Mouse (Mus musculus) right cerebral cortex, adult 18-20 months (tissue): Measurements from ENCODE around the gene Apex2.
"Not testable (repeated sequence)": the region's sequence is repeated elsewhere in the genome, so short reads cannot be mapped to it uniquely, and the experiment has no call there.

Experiments used
- DNase-seq: peaks from one replicate; pipeline ENCODE4 v3.0.0; 2022; ENCODE audit warnings: mixed read lengths

Apex2 gene

DNA sequence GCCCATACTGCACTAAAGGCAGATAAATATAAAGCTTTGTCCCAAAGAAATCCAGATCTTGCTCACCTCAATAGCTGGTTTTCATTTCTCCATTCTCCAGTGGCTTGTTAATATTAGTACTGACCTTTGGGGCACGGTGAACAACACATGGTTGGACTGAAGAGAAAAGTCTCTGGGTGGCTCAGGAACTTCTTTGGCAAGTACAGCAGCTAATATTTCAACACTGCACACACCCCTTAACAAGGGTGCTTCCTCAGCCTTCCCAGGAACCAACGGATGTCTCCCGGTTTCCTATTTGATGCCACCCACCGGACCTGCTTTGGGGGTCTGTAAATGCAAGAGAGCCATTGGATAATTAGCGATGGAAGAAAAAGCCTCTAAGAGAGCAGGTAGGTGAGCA lies at the start of gene Apex2:
Apex2 (minus strand) TSS at position 173 of the 400 bp plus-strand sequence.
- DNase-seq: no peak

GRCm38 (mm10) chrX:150636421-150636820 lies 46.8 kb upstream of the Apex2 start:
- no peak for DNase-seq

GRCm38 (mm10) chrX:150598882-150599281 lies 9.2 kb upstream of the Apex2 start:
- DNase-seq: no peak

- no peak for DNase-seq
Measured at GRCm38 (mm10) chrX:150595016-150595760, 5.5 kb upstream of the Apex2 start.

- no peak for DNase-seq
Measured at GRCm38 (mm10) chrX:150594176-150594575, 4.5 kb upstream of the Apex2 start.

DNA sequence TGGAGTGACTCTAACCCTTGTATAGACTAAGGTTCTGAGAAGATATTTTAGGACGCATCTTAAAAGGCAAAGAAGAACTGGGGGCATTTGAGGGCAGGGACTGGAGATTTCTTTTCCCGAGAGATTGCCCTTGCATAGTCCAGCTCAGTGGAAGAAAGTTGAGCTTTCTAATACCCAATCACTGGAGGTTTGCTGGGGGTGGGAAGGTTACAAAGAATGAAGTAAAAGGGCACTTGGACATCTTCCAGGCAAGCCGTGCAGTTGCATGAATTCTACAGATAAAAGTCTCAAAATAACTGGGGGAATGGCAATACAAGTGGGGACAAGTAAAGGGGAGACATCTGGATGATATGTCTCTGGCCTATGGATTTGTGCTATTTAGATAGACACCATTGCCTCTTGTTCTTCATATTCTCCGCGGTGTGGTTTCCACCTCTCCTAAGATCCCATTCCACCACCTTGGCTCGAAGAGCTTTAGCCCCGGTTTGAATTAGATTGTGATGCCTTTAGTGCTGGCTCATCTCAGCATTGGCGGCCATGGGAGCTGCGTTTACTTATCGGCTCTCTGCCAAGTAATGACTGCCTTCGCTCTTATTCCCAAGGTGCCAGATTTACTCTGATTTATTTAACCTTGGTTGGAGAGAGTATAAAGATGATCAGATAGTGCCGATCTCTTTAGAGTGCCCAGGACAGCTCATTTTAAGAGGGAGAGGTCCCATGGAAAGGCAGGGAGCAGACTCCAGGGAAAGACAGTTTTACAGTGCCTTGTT lies 3.8 kb upstream of the Apex2 start:
- no peak for DNase-seq

DNA sequence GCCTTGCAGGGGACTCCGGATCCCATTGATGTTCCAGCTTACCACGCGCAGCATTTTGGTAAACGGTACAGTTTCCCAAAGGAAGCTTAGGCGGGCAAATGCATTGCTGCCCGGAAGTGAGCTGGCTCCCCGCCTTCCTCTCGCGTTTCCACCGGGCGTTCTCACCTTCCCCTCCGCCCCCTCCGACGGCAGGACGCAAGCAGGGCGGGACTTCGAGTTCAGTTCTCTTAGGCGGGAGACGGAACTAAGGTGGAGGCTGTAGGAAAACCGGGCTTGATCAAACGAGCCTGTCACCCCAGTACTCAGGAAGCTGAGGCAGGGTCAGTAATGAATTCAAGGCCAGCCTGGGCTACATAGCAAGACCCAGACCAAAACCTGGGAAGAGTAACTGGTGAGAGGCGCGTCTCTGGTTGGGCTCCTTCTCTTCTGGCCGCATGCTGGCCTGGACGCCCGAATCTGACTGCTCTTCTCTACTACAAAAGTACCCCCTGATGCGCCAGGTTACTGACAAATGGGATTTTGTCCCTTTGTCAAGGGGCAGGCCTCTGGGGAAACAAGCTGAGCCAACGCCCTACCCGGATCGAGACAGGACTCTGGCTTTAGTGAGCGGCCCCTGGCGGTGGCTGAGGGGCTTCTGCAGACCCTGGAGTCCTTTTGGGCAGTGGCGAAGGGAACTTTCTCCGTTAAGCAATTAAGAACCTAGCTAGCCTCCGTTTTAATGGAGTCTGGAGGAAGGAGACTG lies 1.5 kb downstream of the Apex2 start, which contains the start of gene Pfkfb1:
Pfkfb1 (plus strand) TSS at position 207 of the 742 bp plus-strand sequence.
- DNase-seq: peak; percentile 74

DNA sequence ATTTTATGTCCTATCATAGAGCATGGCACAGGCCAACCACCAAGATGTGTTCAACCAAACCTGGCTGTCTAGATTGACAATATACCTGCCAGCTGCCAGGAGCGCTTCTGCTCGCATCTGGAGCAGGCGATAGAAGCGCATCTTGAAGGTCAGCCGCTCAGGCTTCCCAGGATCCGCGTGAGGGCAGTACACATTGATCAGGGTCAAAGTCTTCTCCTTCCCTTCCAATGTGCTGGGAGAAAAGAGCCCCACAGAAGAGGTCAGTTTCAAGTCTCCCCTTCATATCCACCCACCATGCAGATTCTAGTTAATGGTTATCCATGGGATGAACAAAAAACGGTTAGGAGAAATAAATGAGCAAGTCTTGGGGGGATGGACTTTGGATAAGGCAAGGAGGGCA lies 4.6 kb downstream of the Apex2 start:
- DNase-seq: no peak

DNA sequence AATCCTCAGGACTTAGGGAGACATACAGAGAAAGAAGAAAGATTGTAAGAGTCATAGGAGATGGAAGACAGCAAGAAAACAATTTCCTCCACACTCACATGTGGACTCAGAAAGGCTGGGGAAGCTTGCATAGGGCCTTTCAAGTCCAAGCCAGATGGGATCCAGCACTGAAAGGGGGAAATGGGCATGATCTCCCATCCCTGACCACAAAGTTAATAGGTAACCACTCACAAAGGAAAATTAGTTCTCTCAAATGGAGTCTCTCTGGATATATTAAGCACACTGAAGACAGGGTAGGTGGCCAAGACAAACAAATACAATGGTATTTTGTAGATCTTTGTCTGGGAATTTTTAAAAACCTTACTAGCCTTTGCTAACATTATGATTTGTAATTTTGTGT lies 7.7 kb downstream of the Apex2 start:
- DNase-seq: no peak

GRCm38 (mm10) chrX:150564644-150565357 lies 24.9 kb downstream of the Apex2 start:
- no peak for DNase-seq

- no peak for DNase-seq
Measured at GRCm38 (mm10) chrX:150554032-150554431, 35.6 kb downstream of the Apex2 start.

DNA sequence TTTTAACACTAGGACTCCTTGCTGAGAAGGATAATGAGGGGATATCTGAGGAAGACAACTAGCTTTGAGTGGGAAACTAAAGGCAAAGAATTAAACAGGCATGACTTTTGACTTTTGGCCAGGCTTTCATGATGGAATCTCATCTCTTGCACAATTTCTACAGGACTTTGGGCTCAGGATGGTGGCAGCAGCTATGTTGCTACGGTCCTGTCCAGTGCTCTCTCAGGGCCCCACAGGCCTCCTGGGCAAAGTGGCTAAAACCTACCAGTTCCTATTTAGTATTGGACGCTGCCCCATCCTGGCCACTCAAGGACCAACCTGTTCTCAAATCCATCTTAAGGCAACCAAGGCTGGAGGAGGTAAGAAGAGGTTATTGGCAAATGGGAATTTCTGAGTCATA lies 37.7 kb downstream of the Apex2 start:
- no peak for DNase-seq

GRCm38 (mm10) chrX:150549639-150550038 lies 40.0 kb downstream of the Apex2 start:
- DNase-seq: no peak

DNA sequence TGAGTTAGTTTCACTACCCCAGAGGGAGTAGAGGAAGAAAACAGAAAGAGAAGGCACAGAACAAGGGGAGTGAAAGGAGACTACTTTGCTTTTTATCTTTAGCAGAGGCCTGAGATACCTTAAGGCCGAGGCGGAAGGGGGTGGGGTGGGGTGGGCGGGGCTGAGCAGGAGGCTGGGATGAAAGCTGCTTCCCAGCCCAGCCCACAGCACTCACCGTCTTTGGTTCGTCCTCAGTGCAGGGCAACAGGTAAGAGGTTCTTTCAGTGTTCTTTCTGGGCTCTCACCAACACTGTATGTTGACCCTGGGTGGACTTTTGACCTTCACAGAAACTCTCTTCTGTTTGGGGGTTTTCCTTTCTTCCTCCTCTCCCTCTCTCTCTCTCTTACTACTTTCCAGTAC lies 42.4 kb downstream of the Apex2 start, which contains the start of gene Alas2:
Alas2 (plus strand) TSS at position 137 of the 400 bp plus-strand sequence.
- no peak for DNase-seq

DNA sequence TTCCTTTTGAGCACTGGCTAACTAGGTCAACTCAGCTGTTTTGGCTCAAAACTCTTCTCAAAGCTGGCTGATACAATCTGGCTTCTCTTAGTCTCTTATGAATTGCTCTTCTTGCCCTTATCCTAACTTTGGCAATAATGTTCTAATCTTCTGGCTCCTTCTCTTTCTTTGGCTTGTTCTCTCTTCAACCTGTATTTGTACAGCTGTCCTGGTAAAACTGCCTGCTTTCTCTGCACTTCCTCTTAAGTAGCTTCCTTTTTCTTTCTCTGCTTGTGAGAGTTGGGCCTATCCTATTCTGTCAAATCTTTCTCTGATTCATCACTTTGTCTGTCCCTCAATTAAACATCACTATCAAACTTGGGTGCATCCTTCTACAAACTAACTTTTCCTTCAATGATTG lies 48.0 kb downstream of the Apex2 start:
- no peak for DNase-seq

GRCm38 (mm10) chrX:150540111-150540510 lies 49.6 kb downstream of the Apex2 start:
- DNase-seq: no peak

DNA sequence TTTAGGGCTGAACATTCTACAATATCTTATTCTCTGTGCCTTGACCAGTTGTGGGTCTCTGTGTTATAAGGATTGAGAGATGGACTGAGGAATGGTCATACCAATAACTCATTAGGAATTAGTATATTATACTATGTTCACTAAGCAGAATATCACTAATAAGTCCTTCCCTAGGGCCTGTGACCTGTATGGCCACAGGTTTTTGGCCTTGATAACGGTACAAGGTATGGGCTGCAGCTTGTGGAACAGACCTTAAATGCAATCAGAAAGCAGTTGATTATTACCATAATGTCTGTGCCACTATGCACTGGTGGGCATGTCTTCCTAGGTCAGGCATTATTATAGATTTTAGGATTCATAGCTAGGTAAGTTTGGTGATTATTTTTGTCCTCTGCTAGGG lies 73.2 kb downstream of the Apex2 start:
- DNase-seq: no peak

DNA sequence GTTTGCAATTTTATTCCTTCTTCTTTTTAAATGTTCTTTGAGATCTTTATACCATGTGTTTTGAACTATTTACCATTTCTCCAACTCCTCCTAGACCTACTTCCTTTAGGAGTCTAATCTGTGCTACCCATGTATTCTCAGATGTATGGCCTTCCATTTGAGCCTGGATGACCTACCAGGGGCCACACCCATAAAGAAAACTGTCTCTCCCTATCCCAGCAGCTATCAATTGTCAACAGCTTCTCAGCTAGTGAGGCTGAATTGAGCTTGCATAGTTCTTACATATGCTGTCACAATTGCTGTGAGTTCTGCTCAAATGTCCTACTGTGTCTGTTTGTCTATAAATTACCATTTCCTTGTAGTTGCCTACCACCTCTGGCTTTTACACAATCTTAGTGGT lies 73.7 kb downstream of the Apex2 start:
- DNase-seq: no peak

- no peak for DNase-seq
Measured at GRCm38 (mm10) chrX:150514127-150514526, 75.5 kb downstream of the Apex2 start.

GRCm38 (mm10) chrX:150511274-150511673 lies 78.4 kb downstream of the Apex2 start:
- DNase-seq: no peak

DNA sequence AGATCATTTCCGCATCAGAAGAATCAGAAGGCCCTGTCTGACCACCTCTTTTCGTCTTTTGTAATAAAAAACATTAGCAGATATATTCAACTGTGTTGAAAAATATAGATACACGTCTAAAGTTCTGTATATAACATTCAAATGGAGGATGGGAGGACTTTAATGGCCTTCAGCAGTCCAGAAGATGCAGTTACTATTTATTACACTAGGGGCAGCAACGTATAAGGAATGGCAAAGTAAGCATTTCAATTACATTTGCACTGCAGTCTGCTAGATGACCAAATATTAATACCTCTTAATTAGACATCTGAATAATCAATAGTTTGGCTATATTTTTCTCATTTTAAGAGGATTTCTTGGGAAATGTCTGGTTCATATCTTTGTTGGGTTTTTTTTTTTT lies 79.0 kb downstream of the Apex2 start:
- DNase-seq: peak; percentile 8

- DNase-seq: peak; percentile 36
Measured at GRCm38 (mm10) chrX:150508696-150509095, 81.0 kb downstream of the Apex2 start.

DNA sequence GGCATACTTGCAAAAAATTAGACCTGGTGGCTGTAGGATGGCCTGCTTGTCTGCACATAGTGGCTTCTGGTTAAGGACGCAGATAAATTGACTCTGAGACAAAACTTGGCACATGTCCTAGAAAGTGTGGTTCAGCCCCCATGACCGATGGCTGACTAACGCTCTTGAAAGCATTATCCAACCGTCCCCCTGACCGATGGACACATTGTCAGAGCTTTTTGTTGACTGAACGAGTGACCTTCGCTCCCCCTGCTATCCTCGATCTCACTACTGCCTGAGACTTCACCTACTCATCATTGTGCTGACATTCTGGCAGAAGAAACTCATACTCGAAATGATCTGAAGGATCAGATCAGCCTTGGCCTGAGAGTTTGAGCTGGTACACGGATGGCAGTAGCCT lies 101.9 kb downstream of the Apex2 start:
- DNase-seq: not testable (repeated sequence)
